Mouse (Mus musculus) liver, embryonic 14.5 days (tissue): Measurements from ENCODE around the gene Btnl9.

Experiments
- CTCF ChIP-seq: IDR thresholded peaks from 2 replicates; pipeline ENCODE4 v1.5.1; 2016; ENCODE audit warnings: antibody characterized with exemption, low read depth, control low read depth
- EP300 ChIP-seq: IDR thresholded peaks from 2 replicates; pipeline ENCODE4 v1.6.1; 2016; ENCODE audit warnings: antibody characterized with exemption, low read depth

- peak; percentile 73 for TF ChIP-seq CTCF
- TF ChIP-seq EP300, result no peak
Observed at GRCm38 (mm10) chr11:49189737-49190136, 2.8 kb upstream of the Btnl9 start.
